Comparison of ENCODE assay signal across 23 mouse cellular contexts in genomic region chr5:124180500-124181167, GRCm38 (mm10).
DNase-seq lines count a peak whose midpoint lies in the region; ATAC-seq and TF ChIP-seq lines count a peak whose summit lies in the region.
"Had no signal": no experiment of that assay in that cellular context is flagged by ENCODE, and none has a peak within 500 bp of the region (broad histone marks: within the 10 kb centered on the region; RNA-seq: fewer than 3 reads in every experiment).

No protein-coding gene starts in this region.

- no peak overlapping the region for H3K4me3 ChIP-seq in forebrain, embryonic 10.5 days
- no peak overlapping the region for H3K4me3 ChIP-seq in forebrain, embryonic 14.5 days (ENCODE audit: low read depth, low read length)
- no peak overlapping the region for H3K4me3 ChIP-seq in heart, embryonic 16.5 days (ENCODE audit: low read length)
- no peak overlapping the region for H3K4me3 ChIP-seq in liver, embryonic 15.5 days (replicated peaks)
- no peak overlapping the region for H3K4me3 ChIP-seq in liver, postnatal 0 days (ENCODE audit: low read depth, low read length)
- H3K4me3 ChIP-seq: embryonic facial prominence, embryonic 15.5 days; hindbrain, embryonic 15.5 days; limb, embryonic 10.5 days; midbrain, embryonic 15.5 days; neural tube, embryonic 12.5 days had no signal

- 71% methylated on average over 12 of the region's 12 CpGs for WGBS in forebrain, embryonic 10.5 days
- 71% methylated on average over 12 of the region's 12 CpGs for WGBS in forebrain, embryonic 14.5 days
- 64% methylated on average over 12 of the region's 12 CpGs for WGBS in heart, embryonic 16.5 days
- 83% methylated on average over 12 of the region's 12 CpGs for WGBS in liver, embryonic 15.5 days (ENCODE audit: insufficient replicate concordance)
- 68% methylated on average over 12 of the region's 12 CpGs for WGBS in liver, postnatal 0 days (ENCODE audit: insufficient replicate concordance)

- no peak for TF ChIP-seq CTCF in liver, postnatal 0 days (IDR thresholded peaks at IDR 0.05; ENCODE audit: low read depth)

- peaks cover 58% of the 10 kb centered on the region for H3K4me1 ChIP-seq in forebrain, embryonic 10.5 days
- peaks cover 40% of the 10 kb centered on the region for H3K4me1 ChIP-seq in forebrain, embryonic 14.5 days (ENCODE audit: control insufficient read depth, insufficient read depth, low read length)
- H3K4me1 ChIP-seq in heart, embryonic 16.5 days (ENCODE audit: control insufficient read depth, insufficient read depth, low read length): peaks cover 49% of the 10 kb centered on the region
- peaks cover 65% of the 10 kb centered on the region for H3K4me1 ChIP-seq in liver, embryonic 15.5 days (replicated peaks)
- H3K4me1 ChIP-seq in liver, postnatal 0 days (ENCODE audit: insufficient read depth): peaks cover 3% of the 10 kb centered on the region

- no peak for DNase-seq in forebrain, embryonic 10.5 days (ENCODE audit: extremely low spot score, low spot score)
- DNase-seq in forebrain, embryonic 14.5 days (ENCODE audit: low spot score): no peak
- DNase-seq in heart, adult 8-10 months (ENCODE audit: low spot score): no peak
- DNase-seq in liver, postnatal 0 days: no peak
- DNase-seq in thymus, postnatal 14 days: no peak
- DNase-seq: adrenal gland, postnatal 25 days; cerebellum, adult 9-11 months; forebrain, postnatal 0 days; gastrocnemius, postnatal 14 days; heart, adult 18-20 months; kidney, adult 11 months; right cerebral cortex, postnatal 14 days had no signal

- peak overlapping the region; percentile 41; the same call in 1 of the 2 replicates for H3K27ac ChIP-seq in forebrain, embryonic 10.5 days
- no peak overlapping the region for H3K27ac ChIP-seq in forebrain, embryonic 14.5 days (ENCODE audit: low read depth, low read length)
- peak overlapping the region; percentile 26; the same call in 1 of the 2 replicates for H3K27ac ChIP-seq in heart, embryonic 16.5 days (ENCODE audit: low read length)
- peak overlapping the region; percentile 20; the same call in 1 of the 2 replicates for H3K27ac ChIP-seq in liver, embryonic 15.5 days (replicated peaks)
- H3K27ac ChIP-seq in liver, postnatal 0 days (ENCODE audit: low read depth): no peak overlapping the region
- H3K27ac ChIP-seq: embryonic facial prominence, embryonic 15.5 days; hindbrain, embryonic 15.5 days; kidney, postnatal 0 days; limb, embryonic 10.5 days; macrophage; midbrain, embryonic 15.5 days; neural tube, embryonic 12.5 days; stomach, postnatal 0 days had no signal

- H3K27me3 ChIP-seq in forebrain, embryonic 10.5 days (ENCODE audit: poor library complexity, severe bottlenecking): peaks cover 25% of the 10 kb centered on the region
- H3K27me3 ChIP-seq in forebrain, embryonic 14.5 days (replicated peaks; ENCODE audit: control insufficient read depth, insufficient read depth, low read length): no peaks in the 10 kb centered on the region
- no peaks in the 10 kb centered on the region for H3K27me3 ChIP-seq in heart, embryonic 16.5 days (ENCODE audit: control insufficient read depth, insufficient read depth, low read length)
- H3K27me3 ChIP-seq in liver, embryonic 15.5 days: no peaks in the 10 kb centered on the region
- no peaks in the 10 kb centered on the region for H3K27me3 ChIP-seq in liver, postnatal 0 days (ENCODE audit: insufficient read depth, low read length)
- H3K27me3 ChIP-seq: embryonic facial prominence, embryonic 15.5 days; hindbrain, embryonic 15.5 days; midbrain, embryonic 15.5 days; neural tube, embryonic 12.5 days had no signal

- no peak overlapping the region for H3K9ac ChIP-seq in forebrain, embryonic 14.5 days (ENCODE audit: low read length)
- H3K9ac ChIP-seq in heart, embryonic 16.5 days (ENCODE audit: low read length): peak overlapping the region; percentile 39
- H3K9ac ChIP-seq in liver, embryonic 15.5 days: no peak overlapping the region
- H3K9ac ChIP-seq in liver, postnatal 0 days (replicated peaks): no peak overlapping the region
- H3K9ac ChIP-seq: embryonic facial prominence, embryonic 15.5 days; forebrain, postnatal 0 days; hindbrain, embryonic 15.5 days; midbrain, embryonic 15.5 days; neural tube, embryonic 12.5 days had no signal

- TF ChIP-seq EP300 in liver, postnatal 0 days (IDR thresholded peaks at IDR 0.05; ENCODE audit: low read depth): no peak

- H3K9me3 ChIP-seq in forebrain, embryonic 10.5 days: no peaks in the 10 kb centered on the region
- no peaks in the 10 kb centered on the region for H3K9me3 ChIP-seq in forebrain, embryonic 14.5 days (replicated peaks; ENCODE audit: control insufficient read depth, low read length)
- no peaks in the 10 kb centered on the region for H3K9me3 ChIP-seq in heart, embryonic 16.5 days (replicated peaks; ENCODE audit: control insufficient read depth, low read length)
- H3K9me3 ChIP-seq in liver, embryonic 15.5 days (replicated peaks): no peaks in the 10 kb centered on the region
- no peaks in the 10 kb centered on the region for H3K9me3 ChIP-seq in liver, postnatal 0 days (ENCODE audit: low read length)
- H3K9me3 ChIP-seq: embryonic facial prominence, embryonic 15.5 days; hindbrain, embryonic 15.5 days; limb, embryonic 10.5 days; midbrain, embryonic 15.5 days; neural tube, embryonic 12.5 days had no signal

- no peak for ATAC-seq in forebrain, embryonic 14.5 days
- no peak for ATAC-seq in heart, embryonic 16.5 days (replicated peaks; ENCODE audit: extremely low read depth, insufficient read depth, low FRiP score)
- ATAC-seq in liver, embryonic 15.5 days (ENCODE audit: insufficient read depth): no peak
- ATAC-seq in liver, postnatal 0 days: no peak
- ATAC-seq: CD4-positive, CD25-positive, alpha-beta regulatory T cell, adult 4 months; forebrain, postnatal 0 days; midbrain, embryonic 15.5 days had no signal

- no peak overlapping the region for H3K4me2 ChIP-seq in forebrain, embryonic 14.5 days (ENCODE audit: low read length)
- no peak overlapping the region for H3K4me2 ChIP-seq in heart, embryonic 16.5 days (ENCODE audit: low read depth, low read length)
- H3K4me2 ChIP-seq in liver, embryonic 15.5 days: no peak overlapping the region
- no peak overlapping the region for H3K4me2 ChIP-seq in liver, postnatal 0 days (ENCODE audit: low read depth, low read length)
- H3K4me2 ChIP-seq: embryonic facial prominence, embryonic 15.5 days; hindbrain, embryonic 15.5 days; midbrain, embryonic 15.5 days; neural tube, embryonic 12.5 days had no signal

- no peaks in the 10 kb centered on the region for H3K36me3 ChIP-seq in forebrain, embryonic 10.5 days (replicated peaks)
- H3K36me3 ChIP-seq in forebrain, embryonic 14.5 days (ENCODE audit: control insufficient read depth, insufficient read depth, low read length): no peaks in the 10 kb centered on the region
- H3K36me3 ChIP-seq in heart, embryonic 16.5 days (ENCODE audit: control insufficient read depth, insufficient read depth): no peaks in the 10 kb centered on the region
- no peaks in the 10 kb centered on the region for H3K36me3 ChIP-seq in liver, embryonic 15.5 days (replicated peaks)
- no peaks in the 10 kb centered on the region; the same call in 1 of the 2 replicates for H3K36me3 ChIP-seq in liver, postnatal 0 days (replicated peaks; ENCODE audit: insufficient read depth, low read length)
- H3K36me3 ChIP-seq: embryonic facial prominence, embryonic 15.5 days; hindbrain, embryonic 15.5 days; limb, embryonic 10.5 days; midbrain, embryonic 15.5 days; neural tube, embryonic 12.5 days had no signal

Comparison
In these comparisons a context has a peak if more than half of its experiments do, and no peak if none do; other contexts are left out.
1. H3K27ac ChIP-seq: peak in forebrain, embryonic 10.5 days (single experiment), heart, embryonic 16.5 days (single experiment) and liver, embryonic 15.5 days (single experiment); none in forebrain, embryonic 14.5 days (single experiment) and liver, postnatal 0 days (single experiment).